Mouse (Mus musculus) bone marrow, adult 2 months (tissue): ENCODE measurements around the gene Abr.

ENCODE experiments used
- CTCF ChIP-seq: fragments of 200-500 bp; IDR thresholded peaks from 2 replicates; pipeline ENCODE4 v1.5.1; 2011; ENCODE audit warnings: low read length, control low read depth; ENCODE audit not compliant: control insufficient read depth, insufficient read depth
- POLR2A ChIP-seq: fragments of 200-500 bp; IDR thresholded peaks from 2 replicates; pipeline ENCODE4 v1.6.1; 2011; ENCODE audit warnings: low read depth, mild to moderate bottlenecking, control low read depth, low read length, borderline replicate concordance; ENCODE audit not compliant: control insufficient read depth

DNA sequence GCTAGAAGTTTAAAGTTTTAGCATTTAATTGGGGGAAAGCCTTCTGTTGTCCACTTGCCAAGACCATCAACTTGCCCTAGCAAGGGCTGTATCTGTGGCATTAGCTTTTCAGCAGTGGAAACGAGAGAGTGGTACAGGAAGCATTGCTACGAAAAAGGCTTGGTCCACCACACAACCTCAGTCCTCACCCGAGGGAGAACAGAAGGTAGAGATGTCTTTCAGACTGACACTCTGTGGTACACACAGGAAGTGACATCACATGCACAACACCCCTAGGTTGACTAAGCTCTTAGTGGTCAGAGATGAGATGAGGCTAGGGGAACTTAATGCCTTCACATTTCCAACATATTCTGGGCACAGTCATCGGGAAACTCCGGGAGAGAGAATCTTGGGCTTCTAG lies 32.4 kb downstream of the Abr start:
- TF ChIP-seq CTCF (no peak), POLR2A (no peak)
